Mouse (Mus musculus): ENCODE data around the gene Dgki. TPM values are rescaled to one million over a fixed set of nuclear protein-coding genes. Genes with fewer than 3 reads are reported as not detected.

The Dgki gene
- total RNA-seq, 2 experiments from 2014 or later = 0.20 to 0.29 TPM

- intact Hi-C loops (cut with DNase I) = loop anchor here (5.0 to 10.0 kb wide), 5 partner anchors 144 to 1794 kb away; no protein-coding TSS in a partner anchor
- peak; percentile 4 for DNase-seq (ENCODE audit: low spot score)
Measured at GRCm38 (mm10) chr6:37046152-37046788, 253.7 kb downstream of the Dgki start.

- intact Hi-C loops (cut with DNase I) = loop anchor here (5.0 to 10.0 kb wide), 5 partner anchors 142 to 1792 kb away; no protein-coding TSS in a partner anchor
Measured at GRCm38 (mm10) chr6:37044796-37045195, 255.2 kb downstream of the Dgki start.

GRCm38 (mm10) chr6:37038444-37038843 is 261.5 kb downstream of the Dgki start:
- no peak for DNase-seq (ENCODE audit: low spot score)
- intact Hi-C loops (cut with DNase I) = loop anchor here (5.0 kb wide), 1 partner anchor 61 kb away; no protein-coding TSS in a partner anchor

More at GRCm38 (mm10) chr6:37044796-37045195, 255.2 kb downstream of the Dgki start:
- DNase-seq (ENCODE audit: low spot score) = no peak

GRCm38 (mm10) chr6:37037115-37037908 is 262.7 kb downstream of the Dgki start:
- intact Hi-C loops (cut with DNase I) = loop anchor here (5.0 kb wide), 1 partner anchor 60 kb away; no protein-coding TSS in a partner anchor
- DNase-seq (ENCODE audit: low spot score) = no peak

- DNase-seq (ENCODE audit: low spot score) = no peak
- intact Hi-C loops (cut with DNase I) = loop anchor here (5.0 kb wide), 1 partner anchor 58 kb away; no protein-coding TSS in a partner anchor
Measured at GRCm38 (mm10) chr6:37035681-37036080, 264.3 kb downstream of the Dgki start.

- DNase-seq (ENCODE audit: low spot score) = no peak
- intact Hi-C loops (cut with DNase I) = no loop called here
Measured at GRCm38 (mm10) chr6:37030986-37031385, 269.0 kb downstream of the Dgki start.

GRCm38 (mm10) chr6:37030402-37030801 is 269.6 kb downstream of the Dgki start:
- DNase-seq (ENCODE audit: low spot score) = no peak

GRCm38 (mm10) chr6:37028841-37029240 is 271.1 kb downstream of the Dgki start:
- no peak for DNase-seq (ENCODE audit: low spot score)

More at GRCm38 (mm10) chr6:37030402-37030801, 269.6 kb downstream of the Dgki start:
- intact Hi-C loops (cut with DNase I) = no loop called here

GRCm38 (mm10) chr6:37028300-37028699 is 271.7 kb downstream of the Dgki start:
- intact Hi-C loops (cut with DNase I) = no loop called here
- DNase-seq (ENCODE audit: low spot score) = no peak

More at GRCm38 (mm10) chr6:37028841-37029240, 271.1 kb downstream of the Dgki start:
- intact Hi-C loops (cut with DNase I) = no loop called here

- no peak for DNase-seq (ENCODE audit: low spot score)
- intact Hi-C loops (cut with DNase I) = no loop called here
Measured at GRCm38 (mm10) chr6:37026343-37027243, 273.4 kb downstream of the Dgki start.

- DNase-seq (ENCODE audit: low spot score) = no peak
- intact Hi-C loops (cut with DNase I) = no loop called here
Measured at GRCm38 (mm10) chr6:37016046-37016445, 283.9 kb downstream of the Dgki start.

- no peak for DNase-seq (ENCODE audit: low spot score)
- intact Hi-C loops (cut with DNase I) = no loop called here
Measured at GRCm38 (mm10) chr6:37011597-37011996, 288.4 kb downstream of the Dgki start.

GRCm38 (mm10) chr6:37007573-37007972 is 292.4 kb downstream of the Dgki start:
- no peak for DNase-seq (ENCODE audit: low spot score)
- intact Hi-C loops (cut with DNase I) = no loop called here

GRCm38 (mm10) chr6:37004914-37005313 is 295.1 kb downstream of the Dgki start:
- no peak for DNase-seq (ENCODE audit: low spot score)
- intact Hi-C loops (cut with DNase I) = no loop called here

GRCm38 (mm10) chr6:37003235-37003634 is 296.7 kb downstream of the Dgki start:
- no peak for DNase-seq (ENCODE audit: low spot score)
- intact Hi-C loops (cut with DNase I) = no loop called here

- intact Hi-C loops (cut with DNase I) = no loop called here
- DNase-seq (ENCODE audit: low spot score) = no peak
Measured at GRCm38 (mm10) chr6:36998942-36999341, 301.0 kb downstream of the Dgki start.

- intact Hi-C loops (cut with DNase I) = no loop called here
- DNase-seq (ENCODE audit: low spot score) = no peak
Measured at GRCm38 (mm10) chr6:36994329-36994728, 305.7 kb downstream of the Dgki start.

- intact Hi-C loops (cut with DNase I) = no loop called here
- no peak for DNase-seq (ENCODE audit: low spot score)
Measured at GRCm38 (mm10) chr6:36990186-36990585, 309.8 kb downstream of the Dgki start.

- no peak for DNase-seq (ENCODE audit: low spot score)
- intact Hi-C loops (cut with DNase I) = no loop called here
Measured at GRCm38 (mm10) chr6:36988800-36989199, 311.2 kb downstream of the Dgki start.

GRCm38 (mm10) chr6:36981646-36982045 is 318.3 kb downstream of the Dgki start:
- intact Hi-C loops (cut with DNase I) = no loop called here
- no peak for DNase-seq (ENCODE audit: low spot score)
